ENCODE assay signal across 33 mouse cellular contexts in genomic region chr19:40980671-40981070, GRCm38 (mm10). TPM values are rescaled to one million over a fixed set of nuclear protein-coding genes. Genes with fewer than 3 reads are reported as not detected.
"Had no signal": no experiment of that assay in that cellular context is flagged by ENCODE, and none has a peak within 500 bp of the region (broad histone marks: within the 10 kb centered on the region; RNA-seq: fewer than 3 reads in every experiment).

No protein-coding gene starts in this region.

- H3K4me1 ChIP-seq: heart, embryonic 13.5 days; heart, embryonic 15.5 days; hindbrain, embryonic 13.5 days; hindbrain, embryonic 15.5 days; kidney, embryonic 15.5 days; limb, embryonic 13.5 days; limb, embryonic 15.5 days had no signal

- DNase-seq: gastrocnemius, postnatal 14 days; gastrocnemius, postnatal 36 days; heart, adult 18-20 months; heart, postnatal 36 days; kidney, adult 11 months; kidney, adult 2 months; kidney, adult 9 months; kidney, postnatal 14 days; kidney, postnatal 36 days; layer of hippocampus, adult 9-11 months had no signal

- H3K9me3 ChIP-seq: heart, embryonic 13.5 days; heart, embryonic 15.5 days; hindbrain, embryonic 13.5 days; hindbrain, embryonic 15.5 days; kidney, embryonic 15.5 days; limb, embryonic 13.5 days; limb, embryonic 15.5 days had no signal

- H3K4me3 ChIP-seq: heart, embryonic 13.5 days; heart, embryonic 15.5 days; hindbrain, embryonic 13.5 days; hindbrain, embryonic 15.5 days; kidney, embryonic 15.5 days; left cerebral cortex, adult 2 months; limb, embryonic 13.5 days; limb, embryonic 15.5 days had no signal

- H3K27ac ChIP-seq: heart, embryonic 13.5 days; heart, embryonic 15.5 days; hindbrain, embryonic 13.5 days; hindbrain, embryonic 15.5 days; hindbrain, postnatal 0 days; kidney, embryonic 15.5 days; kidney, postnatal 0 days; left cerebral cortex, adult 2 months; limb, embryonic 13.5 days; limb, embryonic 15.5 days; liver, embryonic 14.5 days had no signal

- H3K27me3 ChIP-seq: heart, embryonic 15.5 days; hindbrain, embryonic 13.5 days; hindbrain, embryonic 15.5 days; kidney, embryonic 15.5 days; limb, embryonic 13.5 days; limb, embryonic 15.5 days had no signal

- H3K36me3 ChIP-seq: heart, embryonic 13.5 days; heart, embryonic 15.5 days; hindbrain, embryonic 13.5 days; hindbrain, embryonic 15.5 days; kidney, embryonic 15.5 days; limb, embryonic 13.5 days; limb, embryonic 15.5 days had no signal

- H3K9ac ChIP-seq: heart, embryonic 13.5 days; heart, embryonic 15.5 days; hindbrain, embryonic 13.5 days; hindbrain, embryonic 15.5 days; kidney, embryonic 15.5 days; limb, embryonic 13.5 days; limb, embryonic 15.5 days; liver, embryonic 14.5 days had no signal

- H3K4me2 ChIP-seq: heart, embryonic 11.5 days; heart, embryonic 13.5 days; heart, embryonic 15.5 days; hindbrain, embryonic 13.5 days; hindbrain, embryonic 15.5 days; kidney, embryonic 15.5 days; limb, embryonic 13.5 days; limb, embryonic 15.5 days had no signal

RNA-seq across cellular contexts. Expression of gene Dntt, which starts 48.4 kb away (rescaled TPM):
- total RNA-seq: gastrocnemius, adult 18-20 months; gastrocnemius, postnatal 14 days; heart, adult 18-20 months; heart, adult 8-10 months; heart, postnatal 36 days; hindbrain, postnatal 0 days; layer of hippocampus, adult 18-20 months; left cerebral cortex, adult 2 months; left cerebral cortex, postnatal 14 days; left cerebral cortex, postnatal 36 days had no signal
- polyA plus RNA-seq: heart, embryonic 11.5 days; heart, embryonic 13.5 days; heart, postnatal 0 days; hindbrain, embryonic 11.5 days; hindbrain, embryonic 13.5 days; hindbrain, embryonic 15.5 days; intestine, embryonic 14.5 days; intestine, embryonic 16.5 days; limb, embryonic 11.5 days; limb, embryonic 13.5 days; limb, embryonic 15.5 days; liver, embryonic 16.5 days had no signal
